Mouse (Mus musculus) small intestine, adult 2 months (tissue): ENCODE measurements around the gene Ift22. TPM values are rescaled to one million over a fixed set of nuclear protein-coding genes. Genes with fewer than 3 reads are reported as not detected.

Experiments used
- H3K27ac ChIP-seq: fragments of 200-500 bp; 2 replicates; pipeline ENCODE4 v1.5.1; 2012; ENCODE audit warnings: low read depth, low read length, control low read depth, inconsistent platforms; ENCODE audit not compliant: insufficient read depth
- H3K27me3 ChIP-seq: fragments of 200-500 bp; 2 replicates; pipeline ENCODE4 v1.6.1; 2012; ENCODE audit warnings: mild to moderate bottlenecking, moderate library complexity, low read length, inconsistent platforms; ENCODE audit not compliant: control insufficient read depth, insufficient read depth
- H3K36me3 ChIP-seq: fragments of 200-500 bp; 2 replicates; pipeline ENCODE4 v1.6.1; 2012; ENCODE audit warnings: mild to moderate bottlenecking, low read length, control low read depth, inconsistent platforms; ENCODE audit not compliant: control insufficient read depth, insufficient read depth
- H3K4me1 ChIP-seq: fragments of 200-500 bp; 2 replicates; pipeline ENCODE4 v1.6.1; 2012; ENCODE audit warnings: low read length, inconsistent platforms, mixed read lengths; ENCODE audit not compliant: control insufficient read depth, insufficient read depth, insufficient read length
- H3K4me3 ChIP-seq: fragments of 200-500 bp; 2 replicates; pipeline ENCODE4 v1.5.1; 2012; ENCODE audit warnings: low read depth, mild to moderate bottlenecking, control low read depth, inconsistent platforms, low read length, moderate library complexity
- CTCF ChIP-seq: fragments of 200-500 bp; IDR thresholded peaks from 2 replicates; pipeline ENCODE4 v1.5.1; 2012; ENCODE audit warnings: low read depth, mild to moderate bottlenecking, control low read depth, inconsistent platforms, low read length, moderate library complexity, mixed read lengths; ENCODE audit not compliant: insufficient replicate concordance, insufficient read length; ENCODE audit errors: extremely low read depth
- POLR2A ChIP-seq: fragments of 200-500 bp; IDR thresholded peaks from 2 replicates; pipeline ENCODE4 v1.6.1; 2012; ENCODE audit warnings: low read depth, mild to moderate bottlenecking, control low read depth, inconsistent platforms, low read length, moderate library complexity
- WGBS: fragments of 180-500 bp; shearing (Covaris S2); methylation state at CpG from one replicate; pipeline ENCODE4 v1.1.7; 2018; 5-methylcytosine and 5-hydroxymethylcytosine counted together
- polyA plus RNA-seq: library from polyadenylated mRNA; depleted of rRNA; stranded (reverse); fragments of >200 nt; gene quantifications from 2 replicates; pipeline ENCODE4 v1.2.3, GENCODE M21; 2012

Ift22 gene
- polyA plus RNA-seq, 1 experiment: 11.1 TPM

GRCm38 (mm10) chr5:136923751-136924478, 16.0 kb downstream of the Ift22 start:
- 30% methylated on average over 7 of the region's 7 CpGs for WGBS
- H3K27me3 ChIP-seq: no peaks in the 10 kb centered on the region
- peaks cover 37% of the 10 kb centered on the region for H3K4me1 ChIP-seq
- TF ChIP-seq POLR2A (no peak), CTCF (no peak)
- peaks cover 9% of the 10 kb centered on the region; the same call in 1 of the 2 replicates for H3K36me3 ChIP-seq
- peak overlapping the region; percentile 92 for H3K27ac ChIP-seq
- peak overlapping the region; percentile 40 for H3K4me3 ChIP-seq

GRCm38 (mm10) chr5:136929073-136929472, 21.1 kb downstream of the Ift22 start:
- TF ChIP-seq CTCF: peak; percentile 84; the same call in 1 of the 2 replicates
- no peak for TF ChIP-seq POLR2A
- Histone ChIP-seq H3K4me1 (peaks cover 37% of the 10 kb centered on the region), H3K27ac (peak overlapping the region; percentile 96; the same call in 1 of the 2 replicates), H3K36me3 (peaks cover 9% of the 10 kb centered on the region; the same call in 1 of the 2 replicates), H3K27me3 (no peaks in the 10 kb centered on the region), H3K4me3 (no peak overlapping the region)
- 12% methylated on average over 4 of the region's 4 CpGs for WGBS

GRCm38 (mm10) chr5:136931896-136932295, 23.9 kb downstream of the Ift22 start:
- Histone ChIP-seq H3K4me3 (no peak overlapping the region), H3K4me1 (peaks cover 21% of the 10 kb centered on the region), H3K36me3 (0 out of 2 replicates have a peak, but pooled peaks cover 4% of the 10 kb centered on the region), H3K27me3 (no peaks in the 10 kb centered on the region), H3K27ac (no peak overlapping the region)
- 92% methylated on average over 14 of the region's 14 CpGs for WGBS
- TF ChIP-seq POLR2A (no peak), CTCF (no peak)

- TF ChIP-seq CTCF (no peak), POLR2A (no peak)
- no peaks in the 10 kb centered on the region for H3K27me3 ChIP-seq
- H3K4me3 ChIP-seq: no peak overlapping the region
- WGBS: 78% methylated on average over 5 of the region's 5 CpGs
- H3K36me3 ChIP-seq: 0 out of 2 replicates have a peak, but pooled peaks cover 2% of the 10 kb centered on the region
- H3K27ac ChIP-seq: no peak overlapping the region
- H3K4me1 ChIP-seq: peaks cover 15% of the 10 kb centered on the region
Measured at GRCm38 (mm10) chr5:136932956-136933355, 25.0 kb downstream of the Ift22 start.

GRCm38 (mm10) chr5:136933930-136934329, 26.0 kb downstream of the Ift22 start:
- H3K4me1 ChIP-seq: peaks cover 10% of the 10 kb centered on the region
- no peaks in the 10 kb centered on the region for H3K36me3 ChIP-seq
- H3K27me3 ChIP-seq: no peaks in the 10 kb centered on the region
- no peak overlapping the region for H3K27ac ChIP-seq
- no peak overlapping the region for H3K4me3 ChIP-seq
- TF ChIP-seq POLR2A (no peak; the same call in 1 of the 2 replicates), CTCF (no peak)
- WGBS: 88% methylated on average over 6 of the region's 6 CpGs

- TF ChIP-seq CTCF (peak; percentile 60; the same call in 1 of the 2 replicates), POLR2A (no peak)
- 62% methylated on average over 7 of the region's 7 CpGs for WGBS
- peaks cover 5% of the 10 kb centered on the region; the same call in 1 of the 2 replicates for H3K4me1 ChIP-seq
- no peak overlapping the region for H3K4me3 ChIP-seq
- H3K36me3 ChIP-seq: no peaks in the 10 kb centered on the region
- H3K27me3 ChIP-seq: no peaks in the 10 kb centered on the region
- H3K27ac ChIP-seq: no peak overlapping the region
Measured at GRCm38 (mm10) chr5:136935905-136936695, 28.1 kb downstream of the Ift22 start.

- Histone ChIP-seq H3K4me1 (0 out of 2 replicates have a peak, but pooled peaks cover 3% of the 10 kb centered on the region), H3K4me3 (no peak overlapping the region), H3K36me3 (no peaks in the 10 kb centered on the region), H3K27ac (no peak overlapping the region), H3K27me3 (no peaks in the 10 kb centered on the region)
- no peak for TF ChIP-seq POLR2A
- TF ChIP-seq CTCF: no peak
- WGBS: 89% methylated on average over 6 of the region's 6 CpGs
Measured at GRCm38 (mm10) chr5:136936750-136937149, 28.8 kb downstream of the Ift22 start.
